Mouse (Mus musculus): ENCODE measurements around the gene Dyrk2.

- no peak for TF ChIP-seq CTCF (IDR thresholded peaks at IDR 0.05; ENCODE audit: low read depth)
- TF ChIP-seq EP300 (optimal IDR thresholded peaks at IDR 0.05) = no peak
These were observed 21.5 kb downstream of the Dyrk2 start for GRCm38 (mm10) chr10:118848501-118848900.

Data from stomach, postnatal 0 days (tissue).